ENCODE assay signal across 17 mouse cellular contexts in genomic region chr2:143656968-143657367, GRCm38 (mm10).
DNase-seq lines count a peak whose midpoint lies in the region; ATAC-seq and TF ChIP-seq lines count a peak whose summit lies in the region.
"Had no signal": no experiment of that assay in that cellular context is flagged by ENCODE, and none has a peak within 500 bp of the region (broad histone marks: within the 10 kb centered on the region; RNA-seq: fewer than 3 reads in every experiment).

No protein-coding gene starts in this region.

- no peak overlapping the region for H3K27ac ChIP-seq in forebrain, embryonic 13.5 days
- no peak overlapping the region for H3K27ac ChIP-seq in forebrain, postnatal 0 days (ENCODE audit: low read depth, low read length)
- H3K27ac ChIP-seq in hindbrain, embryonic 12.5 days: no peak overlapping the region
- H3K27ac ChIP-seq in midbrain, embryonic 16.5 days (ENCODE audit: low read length): no peak overlapping the region
- H3K27ac ChIP-seq: kidney, postnatal 0 days had no signal

- H3K4me3 ChIP-seq in forebrain, embryonic 13.5 days: no peak overlapping the region
- H3K4me3 ChIP-seq in forebrain, postnatal 0 days (ENCODE audit: low read depth, low read length): no peak overlapping the region
- no peak overlapping the region for H3K4me3 ChIP-seq in hindbrain, embryonic 12.5 days
- no peak overlapping the region for H3K4me3 ChIP-seq in midbrain, embryonic 16.5 days (ENCODE audit: low read depth, low read length)
- H3K4me3 ChIP-seq: heart, embryonic 12.5 days had no signal

- TF ChIP-seq CTCF in forebrain, postnatal 0 days (IDR thresholded peaks at IDR 0.05; ENCODE audit: low read depth): no peak
- no peak for TF ChIP-seq CTCF in brain, embryonic 14.5 days (IDR thresholded peaks at IDR 0.05; ENCODE audit: borderline replicate concordance, extremely low read depth, insufficient read depth, insufficient read length)

- no peaks in the 10 kb centered on the region for H3K4me1 ChIP-seq in forebrain, embryonic 13.5 days
- no peaks in the 10 kb centered on the region for H3K4me1 ChIP-seq in forebrain, postnatal 0 days (ENCODE audit: insufficient read depth)
- no peaks in the 10 kb centered on the region for H3K4me1 ChIP-seq in hindbrain, embryonic 12.5 days
- peaks cover 4% of the 10 kb centered on the region; the same call in 1 of the 2 replicates for H3K4me1 ChIP-seq in midbrain, embryonic 16.5 days (ENCODE audit: control insufficient read depth, insufficient read depth, low read length)
- H3K4me1 ChIP-seq: heart, embryonic 12.5 days had no signal

- H3K9ac ChIP-seq in forebrain, embryonic 13.5 days: no peak overlapping the region
- no peak overlapping the region for H3K9ac ChIP-seq in forebrain, postnatal 0 days
- H3K9ac ChIP-seq in hindbrain, embryonic 12.5 days: no peak overlapping the region
- no peak overlapping the region for H3K9ac ChIP-seq in midbrain, embryonic 16.5 days (ENCODE audit: low read depth, low read length)
- H3K9ac ChIP-seq: heart, embryonic 12.5 days had no signal

- WGBS in forebrain, embryonic 13.5 days: 60% methylated on average over 4 of the region's 4 CpGs
- 63% methylated on average over 4 of the region's 4 CpGs for WGBS in forebrain, postnatal 0 days
- WGBS in hindbrain, embryonic 12.5 days: 49% methylated on average over 4 of the region's 4 CpGs
- WGBS in midbrain, embryonic 16.5 days: 39% methylated on average over 4 of the region's 4 CpGs

- intact Hi-C loops in heart, postnatal 10 days (cut with DNase I): no loop called here

- no peak for TF ChIP-seq POLR2A in brain, embryonic 14.5 days (IDR thresholded peaks at IDR 0.05; ENCODE audit: borderline replicate concordance, extremely low read depth, insufficient read depth, insufficient read length, poor library complexity, severe bottlenecking)

- H3K9me3 ChIP-seq in forebrain, embryonic 13.5 days (replicated peaks): no peaks in the 10 kb centered on the region
- H3K9me3 ChIP-seq in forebrain, postnatal 0 days (ENCODE audit: low read length): no peaks in the 10 kb centered on the region
- no peaks in the 10 kb centered on the region for H3K9me3 ChIP-seq in hindbrain, embryonic 12.5 days (replicated peaks)
- no peaks in the 10 kb centered on the region for H3K9me3 ChIP-seq in midbrain, embryonic 16.5 days (replicated peaks; ENCODE audit: control insufficient read depth, low read length, poor library complexity, severe bottlenecking)
- H3K9me3 ChIP-seq: heart, embryonic 12.5 days had no signal

- peak; percentile 77; the same call in 1 of the 2 replicates for ATAC-seq in forebrain, embryonic 13.5 days
- ATAC-seq in forebrain, postnatal 0 days: no peak
- ATAC-seq in hindbrain, embryonic 12.5 days (ENCODE audit: low FRiP score): peak; percentile 80
- peak; percentile 85; the same call in 1 of the 2 replicates for ATAC-seq in midbrain, embryonic 16.5 days
- ATAC-seq: CD4-positive, CD25-positive, alpha-beta regulatory T cell, adult 4 months; inflammation-experienced regulatory T-cells, adult 6 months had no signal

- H3K4me2 ChIP-seq in forebrain, embryonic 13.5 days: no peak overlapping the region
- H3K4me2 ChIP-seq in forebrain, postnatal 0 days (ENCODE audit: low read depth): no peak overlapping the region
- H3K4me2 ChIP-seq in hindbrain, embryonic 12.5 days (replicated peaks): no peak overlapping the region
- H3K4me2 ChIP-seq in midbrain, embryonic 16.5 days (ENCODE audit: low read length): no peak overlapping the region
- H3K4me2 ChIP-seq: heart, embryonic 12.5 days; liver, embryonic 11.5 days had no signal

- no peaks in the 10 kb centered on the region for H3K27me3 ChIP-seq in forebrain, embryonic 13.5 days
- H3K27me3 ChIP-seq in forebrain, postnatal 0 days (ENCODE audit: insufficient read depth, low read length): no peaks in the 10 kb centered on the region
- no peaks in the 10 kb centered on the region for H3K27me3 ChIP-seq in hindbrain, embryonic 12.5 days
- no peaks in the 10 kb centered on the region for H3K27me3 ChIP-seq in midbrain, embryonic 16.5 days (ENCODE audit: control insufficient read depth, insufficient read depth, low read depth, low read length)
- H3K27me3 ChIP-seq: heart, embryonic 12.5 days had no signal

- no peak for DNase-seq in forebrain, postnatal 0 days
- peak; percentile 69 for DNase-seq in brain, embryonic 14.5 days (ENCODE audit: low read depth)
- no peak for DNase-seq in heart, postnatal 10 days
- DNase-seq in B cell, adult 2 months: no peak
- no peak for DNase-seq in right cerebral cortex, postnatal 36 days (ENCODE audit: low spot score in 2 of 2)
- DNase-seq: adrenal gland, adult 8-10 months; lung, postnatal 36 days; right cerebral cortex, postnatal 25 days; thymus, postnatal 36 days had no signal

- H3K36me3 ChIP-seq in forebrain, embryonic 13.5 days (ENCODE audit: poor library complexity, severe bottlenecking): no peaks in the 10 kb centered on the region
- H3K36me3 ChIP-seq in forebrain, postnatal 0 days (ENCODE audit: insufficient read depth): no peaks in the 10 kb centered on the region
- no peaks in the 10 kb centered on the region for H3K36me3 ChIP-seq in hindbrain, embryonic 12.5 days
- H3K36me3 ChIP-seq in midbrain, embryonic 16.5 days (ENCODE audit: control insufficient read depth, insufficient read depth, low read length): no peaks in the 10 kb centered on the region
- H3K36me3 ChIP-seq: heart, embryonic 12.5 days had no signal
